ENCODE assay signal across 8 mouse cellular contexts in genomic region chr9:123850705-123851061, GRCm38 (mm10). TPM values are rescaled to one million over a fixed set of nuclear protein-coding genes. Genes with fewer than 3 reads are reported as not detected.
DNase-seq lines count a peak whose midpoint lies in the region; ATAC-seq lines count a peak whose summit lies in the region.

No protein-coding gene starts in this region.

- WGBS in forebrain, embryonic 13.5 days, result 6% methylated on average over 2 of the region's 2 CpGs
- WGBS in hindbrain, embryonic 11.5 days, result 29% methylated on average over 2 of the region's 2 CpGs
- 6% methylated on average over 2 of the region's 2 CpGs for WGBS in liver, embryonic 11.5 days
- WGBS in midbrain, embryonic 16.5 days, result 5% methylated on average over 2 of the region's 2 CpGs

- H3K4me1 ChIP-seq in forebrain, embryonic 13.5 days, result peaks cover 18% of the 10 kb centered on the region
- H3K4me1 ChIP-seq in hindbrain, embryonic 11.5 days (replicated peaks; ENCODE audit: control insufficient read depth, insufficient read depth, low read length), result no peaks in the 10 kb centered on the region
- peaks cover 16% of the 10 kb centered on the region for H3K4me1 ChIP-seq in liver, embryonic 11.5 days (replicated peaks; ENCODE audit: control insufficient read depth, insufficient read depth, low read length)
- H3K4me1 ChIP-seq in midbrain, embryonic 16.5 days (ENCODE audit: control insufficient read depth, insufficient read depth, low read length), result peaks cover 8% of the 10 kb centered on the region

- DNase-seq in frontal cortex, postnatal 10 days (ENCODE audit: low spot score in 2 of 2), result peak; percentile 21 to 22
- no peak for DNase-seq in frontal cortex, postnatal 25 days (ENCODE audit: low spot score in 2 of 2)
- peak; percentile 69 for DNase-seq in adrenal gland, postnatal 10 days
- peak; percentile 20 for DNase-seq in hindbrain, embryonic 11.5 days (ENCODE audit: low spot score)
- no peak for DNase-seq in liver, embryonic 11.5 days (ENCODE audit: low spot score)
- no peak for DNase-seq in ovary, postnatal 10 days (ENCODE audit: low spot score)

- peak overlapping the region; percentile 72 for H3K9ac ChIP-seq in forebrain, embryonic 13.5 days
- H3K9ac ChIP-seq in hindbrain, embryonic 11.5 days (ENCODE audit: low read depth, low read length), result no peak overlapping the region
- peak overlapping the region; percentile 93 for H3K9ac ChIP-seq in liver, embryonic 11.5 days (ENCODE audit: low read depth, low read length)
- no peak overlapping the region for H3K9ac ChIP-seq in midbrain, embryonic 16.5 days (ENCODE audit: low read depth, low read length)

- peak overlapping the region; percentile 15; the same call in 1 of the 2 replicates for H3K27ac ChIP-seq in forebrain, embryonic 13.5 days
- no peak overlapping the region for H3K27ac ChIP-seq in hindbrain, embryonic 11.5 days (ENCODE audit: low read depth, low read length)
- H3K27ac ChIP-seq in liver, embryonic 11.5 days (ENCODE audit: low read depth, low read length), result peak overlapping the region; percentile 88
- H3K27ac ChIP-seq in midbrain, embryonic 16.5 days (ENCODE audit: low read length), result peak overlapping the region; percentile 80; the same call in 1 of the 2 replicates

- H3K36me3 ChIP-seq in forebrain, embryonic 13.5 days (ENCODE audit: poor library complexity, severe bottlenecking), result no peaks in the 10 kb centered on the region
- H3K36me3 ChIP-seq in hindbrain, embryonic 11.5 days (ENCODE audit: control insufficient read depth, insufficient read depth, low read length), result no peaks in the 10 kb centered on the region
- H3K36me3 ChIP-seq in liver, embryonic 11.5 days (ENCODE audit: control insufficient read depth, insufficient read depth, low read length), result no peaks in the 10 kb centered on the region
- no peaks in the 10 kb centered on the region for H3K36me3 ChIP-seq in midbrain, embryonic 16.5 days (ENCODE audit: control insufficient read depth, insufficient read depth, low read length)

- H3K27me3 ChIP-seq in forebrain, embryonic 13.5 days, result no peaks in the 10 kb centered on the region
- no peaks in the 10 kb centered on the region for H3K27me3 ChIP-seq in hindbrain, embryonic 11.5 days (ENCODE audit: control insufficient read depth, insufficient read depth, low read length)
- H3K27me3 ChIP-seq in liver, embryonic 11.5 days (replicated peaks; ENCODE audit: control insufficient read depth, insufficient read depth, low read length), result no peaks in the 10 kb centered on the region
- H3K27me3 ChIP-seq in midbrain, embryonic 16.5 days (ENCODE audit: control insufficient read depth, insufficient read depth, low read depth, low read length), result no peaks in the 10 kb centered on the region

- peak overlapping the region; percentile 70 for H3K4me3 ChIP-seq in forebrain, embryonic 13.5 days
- H3K4me3 ChIP-seq in hindbrain, embryonic 11.5 days (ENCODE audit: low read depth, low read length), result peak overlapping the region; percentile 58
- peak overlapping the region; percentile 90 for H3K4me3 ChIP-seq in liver, embryonic 11.5 days (ENCODE audit: low read depth, low read length)
- peak overlapping the region; percentile 78 for H3K4me3 ChIP-seq in midbrain, embryonic 16.5 days (ENCODE audit: low read depth, low read length)

- no peaks in the 10 kb centered on the region for H3K9me3 ChIP-seq in forebrain, embryonic 13.5 days (replicated peaks)
- no peaks in the 10 kb centered on the region for H3K9me3 ChIP-seq in hindbrain, embryonic 11.5 days (ENCODE audit: control insufficient read depth, low read length)
- H3K9me3 ChIP-seq in liver, embryonic 11.5 days (ENCODE audit: control insufficient read depth, low read length), result no peaks in the 10 kb centered on the region
- H3K9me3 ChIP-seq in midbrain, embryonic 16.5 days (replicated peaks; ENCODE audit: control insufficient read depth, low read length, poor library complexity, severe bottlenecking), result no peaks in the 10 kb centered on the region

- H3K4me2 ChIP-seq in forebrain, embryonic 13.5 days, result peak overlapping the region; percentile 82
- peak overlapping the region; percentile 72 for H3K4me2 ChIP-seq in hindbrain, embryonic 11.5 days (replicated peaks; ENCODE audit: low read depth, low read length)
- H3K4me2 ChIP-seq in liver, embryonic 11.5 days, result peak overlapping the region; percentile 88
- peak overlapping the region; percentile 69 for H3K4me2 ChIP-seq in midbrain, embryonic 16.5 days (ENCODE audit: low read length)

- no peak for ATAC-seq in forebrain, embryonic 13.5 days
- ATAC-seq in hindbrain, embryonic 11.5 days (ENCODE audit: low FRiP score), result no peak
- ATAC-seq in liver, embryonic 11.5 days (replicated peaks; ENCODE audit: low FRiP score), result peak; percentile 0; the same call in 1 of the 2 replicates
- ATAC-seq in midbrain, embryonic 16.5 days, result no peak

RNA-seq across cellular contexts. Expression of gene Fyco1, which starts 1.0 kb away (rescaled TPM):
- 10 to 100 TPM; 42.6 to 60.7 TPM for total RNA-seq in adrenal gland, postnatal 10 days (2021)
- 10.9 and 12.0 TPM in 2 replicates for polyA plus RNA-seq in forebrain, embryonic 13.5 days (2015; fragmentation: Nextera tagmentation; extraction: Ambion mirVana)
- 6.8 and 9.5 TPM in 2 replicates for polyA plus RNA-seq in hindbrain, embryonic 11.5 days (2014; fragmentation: Nextera tagmentation; extraction: Ambion mirVana)
- polyA plus RNA-seq in liver, embryonic 11.5 days (2014; fragmentation: Nextera tagmentation; extraction: Ambion mirVana), result 7.2 and 8.3 TPM in 2 replicates
- 18.1 and 18.2 TPM in 2 replicates for polyA plus RNA-seq in midbrain, embryonic 16.5 days (2015; fragmentation: Nextera tagmentation; extraction: Ambion mirVana)

RNA-seq across cellular contexts. Expression of gene Xcr1, which starts 11.1 kb away (rescaled TPM):
- total RNA-seq in adrenal gland, postnatal 10 days (2021), result under 1 TPM; 0.15 to 0.27 TPM
- 0.10 TPM in 2 replicates for polyA plus RNA-seq in forebrain, embryonic 13.5 days (2015; fragmentation: Nextera tagmentation; extraction: Ambion mirVana)
- polyA plus RNA-seq in hindbrain, embryonic 11.5 days (2014; fragmentation: Nextera tagmentation; extraction: Ambion mirVana), result 0.04 and 0.06 TPM in 2 replicates
- polyA plus RNA-seq in liver, embryonic 11.5 days (2014; fragmentation: Nextera tagmentation; extraction: Ambion mirVana), result not detected in 2 replicates
- polyA plus RNA-seq in midbrain, embryonic 16.5 days (2015; fragmentation: Nextera tagmentation; extraction: Ambion mirVana), result 0.04 TPM in 1 of 2 replicates, not detected in the other

RNA-seq across cellular contexts. Expression of gene Cxcr6, which starts 44.4 kb away (rescaled TPM):
- under 1 TPM; 0.30 to 0.54 TPM for total RNA-seq in adrenal gland, postnatal 10 days (2021)
- 0.08 and 0.18 TPM in 2 replicates for polyA plus RNA-seq in forebrain, embryonic 13.5 days (2015; fragmentation: Nextera tagmentation; extraction: Ambion mirVana)
- 0.48 TPM in 1 of 2 replicates, not detected in the other for polyA plus RNA-seq in hindbrain, embryonic 11.5 days (2014; fragmentation: Nextera tagmentation; extraction: Ambion mirVana)
- 0.22 TPM in 1 of 2 replicates, not detected in the other for polyA plus RNA-seq in liver, embryonic 11.5 days (2014; fragmentation: Nextera tagmentation; extraction: Ambion mirVana)
- 0.28 TPM in 1 of 2 replicates, not detected in the other for polyA plus RNA-seq in midbrain, embryonic 16.5 days (2015; fragmentation: Nextera tagmentation; extraction: Ambion mirVana)

Comparison
In these comparisons a context has a peak if more than half of its experiments do, and no peak if none do; other contexts are left out.
1. DNase-seq: peak in frontal cortex, postnatal 10 days (2 of 2), adrenal gland, postnatal 10 days (single experiment) and hindbrain, embryonic 11.5 days (single experiment); none in frontal cortex, postnatal 25 days (0 of 2), liver, embryonic 11.5 days (single experiment) and ovary, postnatal 10 days (single experiment).
2. H3K9ac ChIP-seq: peak in forebrain, embryonic 13.5 days (single experiment) and liver, embryonic 11.5 days (single experiment); none in hindbrain, embryonic 11.5 days (single experiment) and midbrain, embryonic 16.5 days (single experiment).
3. Peak in every context shown above with its lines, with median percentiles within 50 percentile points of each other: H3K4me2 ChIP-seq and H3K4me3 ChIP-seq.